9 mouse cellular contexts compared by ENCODE assay signal in genomic region chr2:164454846-164455245, GRCm38 (mm10). TPM values are rescaled to one million over a fixed set of nuclear protein-coding genes. Genes with fewer than 3 reads are reported as not detected.
DNase-seq lines count a peak whose midpoint lies in the region; ATAC-seq and TF ChIP-seq lines count a peak whose summit lies in the region.
"Had no signal": no experiment of that assay in that cellular context is flagged by ENCODE, and none has a peak within 500 bp of the region (broad histone marks: within the 10 kb centered on the region; RNA-seq: fewer than 3 reads in every experiment).

No protein-coding gene starts in this region.

- DNase-seq in layer of hippocampus, postnatal 36 days: peak; percentile 44 to 55
- peak; percentile 45 to 57 for DNase-seq in monocyte, adult 2 months (ENCODE audit: low read depth in 1 of 2, low spot score in 2 of 2)
- DNase-seq in neural tube, embryonic 10.5 days (ENCODE audit: extremely low spot score, low spot score): no peak
- DNase-seq in forebrain, embryonic 14.5 days (ENCODE audit: low spot score): no peak
- DNase-seq in cerebellum, postnatal 4 days (ENCODE audit: low spot score in 2 of 2): no peak

- no peak overlapping the region for H3K9ac ChIP-seq in ES-Bruce4 (ENCODE audit: low read depth, poor library complexity, severe bottlenecking)
- no peak overlapping the region for H3K9ac ChIP-seq in heart, embryonic 16.5 days (ENCODE audit: low read length)
- H3K9ac ChIP-seq in forebrain, embryonic 14.5 days (ENCODE audit: low read length): no peak overlapping the region
- H3K9ac ChIP-seq: limb, embryonic 13.5 days had no signal

- no peaks in the 10 kb centered on the region for H3K9me3 ChIP-seq in ES-Bruce4 (replicated peaks; ENCODE audit: control insufficient read depth, insufficient read depth, low read length, poor library complexity, severe bottlenecking)
- H3K9me3 ChIP-seq in heart, embryonic 16.5 days (replicated peaks; ENCODE audit: control insufficient read depth, low read length): peaks cover 4% of the 10 kb centered on the region
- no peaks in the 10 kb centered on the region for H3K9me3 ChIP-seq in forebrain, embryonic 14.5 days (replicated peaks; ENCODE audit: control insufficient read depth, low read length)
- H3K9me3 ChIP-seq: limb, embryonic 13.5 days had no signal

- 0 out of 2 replicates have a peak, but pooled peaks have one; percentile 10 for ATAC-seq in heart, embryonic 16.5 days (replicated peaks; ENCODE audit: extremely low read depth, insufficient read depth, low FRiP score)
- no peak for ATAC-seq in forebrain, embryonic 14.5 days

- no peak overlapping the region for H3K4me3 ChIP-seq in ES-Bruce4 (ENCODE audit: low read depth, low read length)
- no peak overlapping the region for H3K4me3 ChIP-seq in bone marrow macrophage, adult 2 months (ENCODE audit: insufficient read depth, low read length)
- H3K4me3 ChIP-seq in heart, embryonic 16.5 days (ENCODE audit: low read length): no peak overlapping the region
- H3K4me3 ChIP-seq in forebrain, embryonic 14.5 days (ENCODE audit: low read depth, low read length): no peak overlapping the region
- H3K4me3 ChIP-seq: limb, embryonic 13.5 days had no signal

- WGBS in heart, embryonic 16.5 days: 24% methylated on average over 10 of the region's 10 CpGs
- WGBS in forebrain, embryonic 14.5 days: 73% methylated on average over 10 of the region's 10 CpGs

- TF ChIP-seq EP300 in ES-Bruce4 (IDR thresholded peaks at IDR 0.05; ENCODE audit: insufficient read depth, low read depth, low read length): no peak

- peaks cover 17% of the 10 kb centered on the region for H3K4me1 ChIP-seq in ES-Bruce4 (ENCODE audit: control insufficient read depth, insufficient read depth, low read length)
- H3K4me1 ChIP-seq in bone marrow macrophage, adult 2 months (ENCODE audit: control insufficient read depth, insufficient read depth, low read length): peaks cover 42% of the 10 kb centered on the region
- H3K4me1 ChIP-seq in heart, embryonic 16.5 days (ENCODE audit: control insufficient read depth, insufficient read depth, low read length): peaks cover 54% of the 10 kb centered on the region
- H3K4me1 ChIP-seq in forebrain, embryonic 14.5 days (ENCODE audit: control insufficient read depth, insufficient read depth, low read length): no peaks in the 10 kb centered on the region

- no peaks in the 10 kb centered on the region for H3K27me3 ChIP-seq in ES-Bruce4 (ENCODE audit: control insufficient read depth, insufficient read depth, low read length, poor library complexity, severe bottlenecking)
- H3K27me3 ChIP-seq in heart, embryonic 16.5 days (ENCODE audit: control insufficient read depth, insufficient read depth, low read length): peaks cover 7% of the 10 kb centered on the region; the same call in 1 of the 2 replicates
- H3K27me3 ChIP-seq in forebrain, embryonic 14.5 days (replicated peaks; ENCODE audit: control insufficient read depth, insufficient read depth, low read length): no peaks in the 10 kb centered on the region
- H3K27me3 ChIP-seq: limb, embryonic 13.5 days had no signal

- H3K4me2 ChIP-seq in heart, embryonic 16.5 days (ENCODE audit: low read depth, low read length): peak overlapping the region; percentile 10; the same call in 1 of the 2 replicates
- no peak overlapping the region for H3K4me2 ChIP-seq in forebrain, embryonic 14.5 days (ENCODE audit: low read length)
- H3K4me2 ChIP-seq: limb, embryonic 13.5 days had no signal

- H3K27ac ChIP-seq in ES-Bruce4 (ENCODE audit: insufficient read depth, low read length): 0 out of 2 replicates have a peak overlapping the region, but pooled peaks have one; percentile 27
- peak overlapping the region; percentile 48; the same call in 1 of the 2 replicates for H3K27ac ChIP-seq in bone marrow macrophage, adult 2 months (ENCODE audit: insufficient read depth, low read depth, low read length)
- peak overlapping the region; percentile 77 for H3K27ac ChIP-seq in heart, embryonic 16.5 days (ENCODE audit: low read length)
- no peak overlapping the region for H3K27ac ChIP-seq in forebrain, embryonic 14.5 days (ENCODE audit: low read depth, low read length)
- H3K27ac ChIP-seq: limb, embryonic 13.5 days had no signal

- TF ChIP-seq POLR2A in ES-Bruce4 (IDR thresholded peaks at IDR 0.05; ENCODE audit: insufficient read depth, low read length): no peak
- no peak for TF ChIP-seq POLR2A in bone marrow macrophage, adult 2 months (IDR thresholded peaks at IDR 0.05; ENCODE audit: borderline replicate concordance, low read depth, low read length)

- no peak for TF ChIP-seq CTCF in ES-Bruce4 (IDR thresholded peaks at IDR 0.05; ENCODE audit: low read depth, low read length)
- TF ChIP-seq CTCF in bone marrow macrophage, adult 2 months (IDR thresholded peaks at IDR 0.05; ENCODE audit: low read depth, low read length): no peak

- H3K36me3 ChIP-seq in ES-Bruce4 (ENCODE audit: control insufficient read depth, insufficient read depth, low read length, poor library complexity, severe bottlenecking): no peaks in the 10 kb centered on the region
- H3K36me3 ChIP-seq in heart, embryonic 16.5 days (ENCODE audit: control insufficient read depth, insufficient read depth): no peaks in the 10 kb centered on the region
- no peaks in the 10 kb centered on the region for H3K36me3 ChIP-seq in forebrain, embryonic 14.5 days (ENCODE audit: control insufficient read depth, insufficient read depth, low read length)
- H3K36me3 ChIP-seq: limb, embryonic 13.5 days had no signal

RNA-seq across cellular contexts. Expression of gene Sys1, which starts 1.9 kb away (rescaled TPM):
- 13.3 and 19.8 TPM in 2 replicates for polyA plus RNA-seq in ES-Bruce4 (2011; ENCODE audit: insufficient read depth, insufficient read length, low read depth, missing spikeins)
- 33.3 and 33.9 TPM in 2 replicates for polyA plus RNA-seq in bone marrow macrophage, adult 2 months (2012; ENCODE audit: insufficient read depth, insufficient read length, missing spikeins)
- polyA plus RNA-seq in heart, embryonic 16.5 days (2015; fragmentation: Nextera tagmentation; extraction: Ambion mirVana): 33.4 and 41.7 TPM in 2 replicates
- total RNA-seq in layer of hippocampus, postnatal 36 days (2021): 10 to 100 TPM; 37.7 to 42.3 TPM
- 76.3 and 86.6 TPM in 2 replicates for polyA plus RNA-seq in forebrain, embryonic 14.5 days (2014; fragmentation: Nextera tagmentation; extraction: Ambion mirVana)

RNA-seq across cellular contexts. Expression of gene Gm20458, which starts 5.9 kb away (rescaled TPM):
- polyA plus RNA-seq in ES-Bruce4 (2011; ENCODE audit: insufficient read depth, insufficient read length, low read depth, missing spikeins): 2.3 TPM in 1 of 2 replicates, not detected in the other
- polyA plus RNA-seq in bone marrow macrophage, adult 2 months (2012; ENCODE audit: insufficient read depth, insufficient read length, missing spikeins): not detected in 2 replicates
- 11.6 and 12.1 TPM in 2 replicates for polyA plus RNA-seq in heart, embryonic 16.5 days (2015; fragmentation: Nextera tagmentation; extraction: Ambion mirVana)
- 10 to 100 TPM in 1 of 2 experiments, 1 to 10 TPM in 1; 7.0 to 13.3 TPM for total RNA-seq in layer of hippocampus, postnatal 36 days (2021)
- polyA plus RNA-seq in forebrain, embryonic 14.5 days (2014; fragmentation: Nextera tagmentation; extraction: Ambion mirVana): 6.2 and 8.9 TPM in 2 replicates

RNA-seq across cellular contexts. Expression of gene Sdc4, which starts 11.2 kb away (rescaled TPM):
- polyA plus RNA-seq in ES-Bruce4 (2011; ENCODE audit: insufficient read depth, insufficient read length, low read depth, missing spikeins): 212 and 213 TPM in 2 replicates
- polyA plus RNA-seq in bone marrow macrophage, adult 2 months (2012; ENCODE audit: insufficient read depth, insufficient read length, missing spikeins): 125 and 132 TPM in 2 replicates
- 48.0 and 61.1 TPM in 2 replicates for polyA plus RNA-seq in heart, embryonic 16.5 days (2015; fragmentation: Nextera tagmentation; extraction: Ambion mirVana)
- 100 to 1,000 TPM; 102 to 129 TPM for total RNA-seq in layer of hippocampus, postnatal 36 days (2021)
- polyA plus RNA-seq in forebrain, embryonic 14.5 days (2014; fragmentation: Nextera tagmentation; extraction: Ambion mirVana): 3.9 and 4.2 TPM in 2 replicates

RNA-seq across cellular contexts. Expression of gene Trp53tg5, which starts 18.7 kb away (rescaled TPM):
- polyA plus RNA-seq in ES-Bruce4 (2011; ENCODE audit: insufficient read depth, insufficient read length, low read depth, missing spikeins): not detected in 2 replicates
- not detected in 2 replicates for polyA plus RNA-seq in bone marrow macrophage, adult 2 months (2012; ENCODE audit: insufficient read depth, insufficient read length, missing spikeins)
- polyA plus RNA-seq in heart, embryonic 16.5 days (2015; fragmentation: Nextera tagmentation; extraction: Ambion mirVana): not detected in 2 replicates
- not detected for total RNA-seq in layer of hippocampus, postnatal 36 days (2021)
- not detected in 2 replicates for polyA plus RNA-seq in forebrain, embryonic 14.5 days (2014; fragmentation: Nextera tagmentation; extraction: Ambion mirVana)
- polyA plus RNA-seq: limb, embryonic 13.5 days had no signal

RNA-seq across cellular contexts. Expression of gene Dbndd2, which starts 31.1 kb away (rescaled TPM):
- polyA plus RNA-seq in ES-Bruce4 (2011; ENCODE audit: insufficient read depth, insufficient read length, low read depth, missing spikeins): 6.4 and 7.1 TPM in 2 replicates
- 67.6 and 75.8 TPM in 2 replicates for polyA plus RNA-seq in bone marrow macrophage, adult 2 months (2012; ENCODE audit: insufficient read depth, insufficient read length, missing spikeins)
- 10.6 and 16.4 TPM in 2 replicates for polyA plus RNA-seq in heart, embryonic 16.5 days (2015; fragmentation: Nextera tagmentation; extraction: Ambion mirVana)
- 100 to 1,000 TPM; 108 to 110 TPM for total RNA-seq in layer of hippocampus, postnatal 36 days (2021)
- polyA plus RNA-seq in forebrain, embryonic 14.5 days (2014; fragmentation: Nextera tagmentation; extraction: Ambion mirVana): 3.5 and 4.9 TPM in 2 replicates

Comparison
In these comparisons a context has a peak if more than half of its experiments do, and no peak if none do; other contexts are left out.
1. DNase-seq: peak in layer of hippocampus, postnatal 36 days (2 of 2) and monocyte, adult 2 months (2 of 2); none in neural tube, embryonic 10.5 days (single experiment), forebrain, embryonic 14.5 days (single experiment) and cerebellum, postnatal 4 days (0 of 2).